Mouse (Mus musculus) liver, adult 2 months (tissue): Measurements from ENCODE around the gene Chdh.

Source experiments
- CTCF ChIP-seq: fragments of 200-500 bp; IDR thresholded peaks from 2 replicates; pipeline ENCODE4 v1.5.1; 2011; ENCODE audit warnings: low read depth, low read length, control low read depth
- POLR2A ChIP-seq: fragments of 200-500 bp; IDR thresholded peaks from 2 replicates; pipeline ENCODE4 v1.6.1; 2011; ENCODE audit warnings: low read length, control low read depth; ENCODE audit not compliant: insufficient read depth; ENCODE audit errors: extremely low read depth

DNA sequence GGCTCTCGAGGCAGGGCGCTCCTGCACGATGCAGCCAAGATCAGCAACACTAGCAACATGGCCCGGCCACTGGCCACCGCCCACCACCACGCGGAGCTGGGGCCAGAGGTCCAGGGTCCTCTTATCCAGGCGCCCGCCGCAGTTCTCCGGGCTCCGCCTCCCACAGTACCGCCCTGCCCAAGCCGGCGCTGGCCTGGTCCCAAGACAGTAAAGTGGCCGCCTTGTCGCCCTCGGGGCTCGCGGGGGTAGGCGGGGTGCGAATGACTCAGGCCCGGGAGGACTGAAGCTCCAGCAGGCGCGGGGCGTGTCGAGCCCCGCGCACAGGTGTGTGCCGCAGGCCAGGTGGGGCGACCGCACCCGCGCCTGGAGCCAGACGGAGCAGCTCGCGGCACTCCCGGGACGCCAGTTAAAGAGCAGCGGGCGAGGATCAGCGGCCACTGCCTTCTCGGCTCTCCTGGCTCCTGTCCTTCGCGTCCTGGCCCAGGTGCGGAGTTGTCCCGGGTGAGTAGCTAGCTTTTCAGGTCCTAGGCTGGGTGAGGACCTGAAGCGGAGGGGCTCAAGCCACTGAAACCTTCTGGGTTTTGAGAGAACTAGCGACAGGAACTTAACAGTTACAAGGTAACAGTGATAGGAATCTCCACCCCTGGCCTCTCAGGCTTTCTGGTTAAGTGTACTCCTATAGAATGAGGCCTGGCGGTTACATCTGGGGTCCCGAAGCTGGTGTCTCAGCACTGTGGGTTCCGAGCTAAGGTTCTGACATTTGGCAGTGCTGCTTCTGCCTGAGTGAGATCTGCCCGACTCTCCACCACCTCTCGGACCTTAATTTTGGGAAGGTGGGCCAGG, at the start of gene Chdh, which contains the start of gene Il17rb:
- TF ChIP-seq CTCF, result no peak
- TF ChIP-seq POLR2A, result peak; percentile 75; the same call in 1 of the 2 replicates
